In genomic region chr6:88493712-88494111, GRCm38 (mm10) we compare ENCODE assay signal across 27 mouse cellular contexts.
"Had no signal": no experiment of that assay in that cellular context is flagged by ENCODE, and none has a peak within 500 bp of the region (broad histone marks: within the 10 kb centered on the region; RNA-seq: fewer than 3 reads in every experiment).

No protein-coding gene starts in this region.

- DNase-seq: gastrocnemius, postnatal 14 days; gastrocnemius, postnatal 36 days; heart, adult 11 months; heart, adult 2 months; heart, postnatal 14 days; heart, postnatal 36 days; kidney, adult 11 months; kidney, adult 2 months; kidney, adult 9 months; kidney, postnatal 14 days; kidney, postnatal 36 days; layer of hippocampus, adult 9-11 months; layer of hippocampus, postnatal 36 days; left cerebral cortex, postnatal 4 days had no signal

- H3K27me3 ChIP-seq: heart, embryonic 13.5 days; heart, embryonic 15.5 days; hindbrain, embryonic 12.5 days; kidney, embryonic 15.5 days; limb, embryonic 13.5 days; limb, embryonic 15.5 days; liver, embryonic 12.5 days had no signal

- H3K27ac ChIP-seq: heart, adult 2 months; heart, embryonic 13.5 days; heart, embryonic 15.5 days; hindbrain, embryonic 12.5 days; hindbrain, embryonic 14.5 days; kidney, embryonic 15.5 days; kidney, postnatal 0 days; limb, embryonic 13.5 days; limb, embryonic 15.5 days; liver, embryonic 12.5 days; liver, embryonic 14.5 days had no signal

- ATAC-seq: hindbrain, embryonic 16.5 days; intestine, embryonic 16.5 days; liver, embryonic 12.5 days had no signal

- H3K9ac ChIP-seq: heart, embryonic 13.5 days; heart, embryonic 15.5 days; hindbrain, embryonic 12.5 days; hindbrain, embryonic 14.5 days; kidney, embryonic 15.5 days; limb, embryonic 13.5 days; limb, embryonic 15.5 days; liver, embryonic 12.5 days; liver, embryonic 14.5 days had no signal

- H3K4me2 ChIP-seq: heart, embryonic 11.5 days; heart, embryonic 13.5 days; heart, embryonic 15.5 days; hindbrain, embryonic 12.5 days; hindbrain, embryonic 14.5 days; kidney, embryonic 15.5 days; limb, embryonic 13.5 days; limb, embryonic 15.5 days; liver, embryonic 12.5 days had no signal

- H3K4me1 ChIP-seq: heart, embryonic 13.5 days; heart, embryonic 15.5 days; hindbrain, embryonic 12.5 days; limb, embryonic 13.5 days; limb, embryonic 15.5 days had no signal

- H3K9me3 ChIP-seq: heart, embryonic 13.5 days; heart, embryonic 15.5 days; hindbrain, embryonic 12.5 days; kidney, embryonic 15.5 days; limb, embryonic 13.5 days; limb, embryonic 15.5 days; liver, embryonic 12.5 days had no signal

- H3K4me3 ChIP-seq: heart, adult 2 months; heart, embryonic 13.5 days; heart, embryonic 15.5 days; hindbrain, embryonic 12.5 days; kidney, embryonic 15.5 days; limb, embryonic 13.5 days; limb, embryonic 15.5 days; liver, embryonic 12.5 days had no signal
